Mouse (Mus musculus): ENCODE results near the gene Rhbg.

- TF ChIP-seq CTCF (IDR thresholded peaks at IDR 0.05) (peak; percentile 49), EP300 (IDR thresholded peaks at IDR 0.05) (no peak)
Measured at GRCm38 (mm10) chr3:88274002-88274401, 19.5 kb upstream of the Rhbg start.

Measured in lung, postnatal 0 days (tissue).